Mouse (Mus musculus) E14TG2a.4 (cell line): Measurements from ENCODE around the gene Vmo1.

ENCODE experiments used
- CTCF ChIP-seq: conservative IDR thresholded peaks from 2 replicates; pipeline ENCODE4 v1.5.1; 2014; ENCODE audit warnings: low read length
- NANOG ChIP-seq: IDR thresholded peaks from 2 replicates; pipeline ENCODE4 v1.6.1; 2014; ENCODE audit warnings: borderline replicate concordance, low read length, mixed read lengths

DNA sequence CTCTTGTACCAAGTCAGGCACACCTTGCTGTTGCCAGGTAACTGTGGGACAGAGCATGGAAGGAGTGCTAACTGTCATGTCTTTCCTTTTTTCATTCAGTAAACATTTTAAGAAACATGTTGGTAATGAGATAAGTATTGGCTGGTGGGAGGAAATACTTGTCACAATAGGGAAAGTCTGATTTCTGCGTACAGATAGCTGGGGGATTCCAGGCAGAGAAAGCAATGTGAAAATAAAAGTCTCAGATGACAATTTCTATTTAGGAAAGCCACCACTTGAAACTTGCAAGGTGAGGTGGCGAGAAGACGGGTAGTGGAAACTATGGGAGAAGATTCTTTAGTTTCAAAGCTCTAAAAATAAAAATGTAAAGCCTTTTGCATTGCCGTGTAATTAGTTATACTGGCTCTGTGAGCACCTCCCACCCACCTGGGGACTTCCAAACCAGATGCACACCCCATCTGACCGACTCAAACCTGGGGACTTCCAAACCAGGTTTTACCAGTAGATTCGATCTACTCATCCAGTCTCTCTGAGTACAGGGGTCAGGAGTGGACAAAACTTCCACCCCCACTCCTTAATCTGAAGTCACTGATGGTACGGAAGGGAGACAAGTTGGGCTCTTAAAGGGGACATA lies 1.6 kb downstream of the Vmo1 start:
- no peak for TF ChIP-seq CTCF
- no peak for TF ChIP-seq NANOG
